Mouse (Mus musculus): ENCODE results near the gene Pik3cd. TPM values are rescaled to one million over a fixed set of nuclear protein-coding genes. Genes with fewer than 3 reads are reported as not detected.

Gene Pik3cd
- polyA plus RNA-seq, 1 experiment from 2014 or later = 15.7 TPM

- WGBS = 84% methylated on average over 7 of the region's 7 CpGs
- no peak for ATAC-seq
- no peak overlapping the region for H3K9ac ChIP-seq (ENCODE audit: low read depth, low read length)
- H3K36me3 ChIP-seq (ENCODE audit: control insufficient read depth, insufficient read depth, low read length) = peaks cover 28% of the 10 kb centered on the region
- H3K27ac ChIP-seq (ENCODE audit: low read length) = no peak overlapping the region
- no peaks in the 10 kb centered on the region for H3K27me3 ChIP-seq (ENCODE audit: control insufficient read depth, insufficient read depth, low read depth, low read length)
- H3K4me3 ChIP-seq (ENCODE audit: low read depth, low read length) = no peak overlapping the region
- peaks cover 32% of the 10 kb centered on the region for H3K4me1 ChIP-seq (ENCODE audit: control insufficient read depth, insufficient read depth, low read length)
- H3K4me2 ChIP-seq (ENCODE audit: low read length) = no peak overlapping the region
- H3K9me3 ChIP-seq (replicated peaks; ENCODE audit: control insufficient read depth, low read length, poor library complexity, severe bottlenecking) = no peaks in the 10 kb centered on the region
These were observed 28.5 kb upstream of the Pik3cd start for GRCm38 (mm10) chr4:149730827-149731226.

- H3K9ac ChIP-seq (ENCODE audit: low read depth, low read length) = no peak overlapping the region
- no peak overlapping the region for H3K4me3 ChIP-seq (ENCODE audit: low read depth, low read length)
- H3K36me3 ChIP-seq (ENCODE audit: control insufficient read depth, insufficient read depth, low read length) = peaks cover 29% of the 10 kb centered on the region
- no peaks in the 10 kb centered on the region for H3K9me3 ChIP-seq (replicated peaks; ENCODE audit: control insufficient read depth, low read length, poor library complexity, severe bottlenecking)
- no peak overlapping the region for H3K27ac ChIP-seq (ENCODE audit: low read length)
- ATAC-seq = no peak
- 77% methylated on average over 8 of the region's 8 CpGs for WGBS
- no peaks in the 10 kb centered on the region for H3K27me3 ChIP-seq (ENCODE audit: control insufficient read depth, insufficient read depth, low read depth, low read length)
- no peak overlapping the region for H3K4me2 ChIP-seq (ENCODE audit: low read length)
- H3K4me1 ChIP-seq (ENCODE audit: control insufficient read depth, insufficient read depth, low read length) = peaks cover 16% of the 10 kb centered on the region
These were observed 26.4 kb upstream of the Pik3cd start for GRCm38 (mm10) chr4:149728810-149729209.

- ATAC-seq = no peak
- WGBS = 98% methylated on average over 5 of the region's 5 CpGs
These were observed 25.3 kb upstream of the Pik3cd start for GRCm38 (mm10) chr4:149727636-149728035.

GRCm38 (mm10) chr4:149725661-149726350, 23.4 kb upstream of the Pik3cd start:
- H3K27me3 ChIP-seq (ENCODE audit: control insufficient read depth, insufficient read depth, low read depth, low read length) = no peaks in the 10 kb centered on the region
- no peak overlapping the region for H3K4me3 ChIP-seq (ENCODE audit: low read depth, low read length)
- H3K27ac ChIP-seq (ENCODE audit: low read length) = no peak overlapping the region; the same call in 1 of the 2 replicates
- no peak for ATAC-seq
- peaks cover 29% of the 10 kb centered on the region for H3K36me3 ChIP-seq (ENCODE audit: control insufficient read depth, insufficient read depth, low read length)
- H3K9me3 ChIP-seq (replicated peaks; ENCODE audit: control insufficient read depth, low read length, poor library complexity, severe bottlenecking) = no peaks in the 10 kb centered on the region
- 69% methylated on average over 15 of the region's 15 CpGs for WGBS
- H3K4me2 ChIP-seq (ENCODE audit: low read length) = no peak overlapping the region
- H3K9ac ChIP-seq (ENCODE audit: low read depth, low read length) = peak overlapping the region; percentile 18; the same call in 1 of the 2 replicates
- H3K4me1 ChIP-seq (ENCODE audit: control insufficient read depth, insufficient read depth, low read length) = peaks cover 7% of the 10 kb centered on the region

More at GRCm38 (mm10) chr4:149727636-149728035, 25.3 kb upstream of the Pik3cd start:
- H3K27me3 ChIP-seq (ENCODE audit: control insufficient read depth, insufficient read depth, low read depth, low read length) = no peaks in the 10 kb centered on the region
- no peaks in the 10 kb centered on the region for H3K9me3 ChIP-seq (replicated peaks; ENCODE audit: control insufficient read depth, low read length, poor library complexity, severe bottlenecking)
- peaks cover 7% of the 10 kb centered on the region for H3K4me1 ChIP-seq (ENCODE audit: control insufficient read depth, insufficient read depth, low read length)
- H3K4me3 ChIP-seq (ENCODE audit: low read depth, low read length) = no peak overlapping the region
- no peak overlapping the region for H3K4me2 ChIP-seq (ENCODE audit: low read length)
- peaks cover 29% of the 10 kb centered on the region for H3K36me3 ChIP-seq (ENCODE audit: control insufficient read depth, insufficient read depth, low read length)
- H3K27ac ChIP-seq (ENCODE audit: low read length) = no peak overlapping the region
- H3K9ac ChIP-seq (ENCODE audit: low read depth, low read length) = no peak overlapping the region

GRCm38 (mm10) chr4:149724916-149725470, 22.6 kb upstream of the Pik3cd start:
- no peaks in the 10 kb centered on the region for H3K9me3 ChIP-seq (replicated peaks; ENCODE audit: control insufficient read depth, low read length, poor library complexity, severe bottlenecking)
- no peaks in the 10 kb centered on the region for H3K27me3 ChIP-seq (ENCODE audit: control insufficient read depth, insufficient read depth, low read depth, low read length)
- H3K4me3 ChIP-seq (ENCODE audit: low read depth, low read length) = no peak overlapping the region
- H3K9ac ChIP-seq (ENCODE audit: low read depth, low read length) = no peak overlapping the region
- H3K4me2 ChIP-seq (ENCODE audit: low read length) = no peak overlapping the region
- 89% methylated on average over 17 of the region's 17 CpGs for WGBS
- no peak for ATAC-seq
- no peak overlapping the region for H3K27ac ChIP-seq (ENCODE audit: low read length)
- H3K4me1 ChIP-seq (ENCODE audit: control insufficient read depth, insufficient read depth, low read length) = peaks cover 7% of the 10 kb centered on the region
- peaks cover 32% of the 10 kb centered on the region for H3K36me3 ChIP-seq (ENCODE audit: control insufficient read depth, insufficient read depth, low read length)

- peak; percentile 64 for ATAC-seq
- Histone ChIP-seq H3K4me3 (ENCODE audit: low read depth, low read length) (no peak overlapping the region), H3K27me3 (ENCODE audit: control insufficient read depth, insufficient read depth, low read depth, low read length) (no peaks in the 10 kb centered on the region), H3K27ac (ENCODE audit: low read length) (no peak overlapping the region), H3K9ac (ENCODE audit: low read depth, low read length) (peak overlapping the region; percentile 16; the same call in 1 of the 2 replicates), H3K4me1 (ENCODE audit: control insufficient read depth, insufficient read depth, low read length) (peaks cover 7% of the 10 kb centered on the region), H3K4me2 (ENCODE audit: low read length) (no peak overlapping the region), H3K9me3 (replicated peaks; ENCODE audit: control insufficient read depth, low read length, poor library complexity, severe bottlenecking) (no peaks in the 10 kb centered on the region), H3K36me3 (ENCODE audit: control insufficient read depth, insufficient read depth, low read length) (peaks cover 27% of the 10 kb centered on the region)
- 58% methylated on average over 17 of the region's 17 CpGs for WGBS
These were observed 21.7 kb upstream of the Pik3cd start for GRCm38 (mm10) chr4:149723855-149724731.

GRCm38 (mm10) chr4:149723021-149723390, 20.6 kb upstream of the Pik3cd start:
- WGBS = 63% methylated on average over 12 of the region's 12 CpGs
- Histone ChIP-seq H3K36me3 (ENCODE audit: control insufficient read depth, insufficient read depth, low read length) (peaks cover 36% of the 10 kb centered on the region), H3K4me3 (ENCODE audit: low read depth, low read length) (no peak overlapping the region)

GRCm38 (mm10) chr4:149722104-149723020, 20.0 kb upstream of the Pik3cd start:
- peaks cover 7% of the 10 kb centered on the region for H3K4me1 ChIP-seq (ENCODE audit: control insufficient read depth, insufficient read depth, low read length)
- no peak overlapping the region for H3K4me2 ChIP-seq (ENCODE audit: low read length)
- no peak for ATAC-seq
- no peak overlapping the region for H3K27ac ChIP-seq (ENCODE audit: low read length)
- H3K9ac ChIP-seq (ENCODE audit: low read depth, low read length) = no peak overlapping the region
- peaks cover 43% of the 10 kb centered on the region for H3K36me3 ChIP-seq (ENCODE audit: control insufficient read depth, insufficient read depth, low read length)
- WGBS = 79% methylated on average over 24 of the region's 24 CpGs
- H3K27me3 ChIP-seq (ENCODE audit: control insufficient read depth, insufficient read depth, low read depth, low read length) = no peaks in the 10 kb centered on the region
- H3K4me3 ChIP-seq (ENCODE audit: low read depth, low read length) = no peak overlapping the region
- no peaks in the 10 kb centered on the region for H3K9me3 ChIP-seq (replicated peaks; ENCODE audit: control insufficient read depth, low read length, poor library complexity, severe bottlenecking)

More at GRCm38 (mm10) chr4:149723021-149723390, 20.6 kb upstream of the Pik3cd start:
- Histone ChIP-seq H3K27me3 (ENCODE audit: control insufficient read depth, insufficient read depth, low read depth, low read length) (no peaks in the 10 kb centered on the region), H3K27ac (ENCODE audit: low read length) (no peak overlapping the region), H3K9me3 (replicated peaks; ENCODE audit: control insufficient read depth, low read length, poor library complexity, severe bottlenecking) (no peaks in the 10 kb centered on the region), H3K4me2 (ENCODE audit: low read length) (no peak overlapping the region), H3K9ac (ENCODE audit: low read depth, low read length) (no peak overlapping the region), H3K4me1 (ENCODE audit: control insufficient read depth, insufficient read depth, low read length) (peaks cover 7% of the 10 kb centered on the region)
- ATAC-seq = no peak

Measured in midbrain, embryonic 16.5 days (tissue).